Mouse (Mus musculus) limb, embryonic 14.5 days (tissue): ENCODE measurements around the gene Gjb1. TPM values are rescaled to one million over a fixed set of nuclear protein-coding genes. Genes with fewer than 3 reads are reported as not detected.

ENCODE experiments used
- ATAC-seq: fragments of 200-750 bp; cut with Nextera tagmentation; 2 replicates; pipeline ENCODE4 v1.8.0; 2017; ENCODE audit warnings: low read depth, moderate number of reproducible peaks, moderate TSS enrichment; ENCODE audit not compliant: low FRiP score
- DNase-seq: peaks from one replicate; pipeline ENCODE4 v3.0.0-alpha.2; 2015; ENCODE audit warnings: low spot score
- H3K27ac ChIP-seq: fragments of 300-500 bp; sonication (generic); replicated peaks from 2 replicates; pipeline ENCODE4 v1.5.1; 2014; ENCODE audit warnings: low read depth, mild to moderate bottlenecking, low read length, moderate library complexity, mixed read lengths
- H3K27me3 ChIP-seq: fragments of 300-500 bp; sonication (generic); 2 replicates; pipeline ENCODE4 v1.6.1; 2014; ENCODE audit warnings: low read length, mixed read lengths; ENCODE audit not compliant: control insufficient read depth, insufficient read depth
- H3K36me3 ChIP-seq: fragments of 300-500 bp; sonication (generic); 2 replicates; pipeline ENCODE4 v1.6.1; 2014; ENCODE audit warnings: mild to moderate bottlenecking, low read length, moderate library complexity, mixed read lengths; ENCODE audit not compliant: control insufficient read depth, insufficient read depth
- H3K4me1 ChIP-seq: fragments of 300-500 bp; sonication (generic); 2 replicates; pipeline ENCODE4 v1.6.1; 2014; ENCODE audit warnings: antibody characterized with exemption, low read length, mixed read lengths; ENCODE audit not compliant: control insufficient read depth, insufficient read depth
- H3K4me2 ChIP-seq: fragments of 300-500 bp; sonication (generic); replicated peaks from 2 replicates; pipeline ENCODE4 v1.6.1; 2014; ENCODE audit warnings: low read depth, mild to moderate bottlenecking, low read length, moderate library complexity; ENCODE audit not compliant: severe bottlenecking
- H3K4me3 ChIP-seq: fragments of 300-500 bp; sonication (generic); replicated peaks from 2 replicates; pipeline ENCODE4 v1.5.1; 2014; ENCODE audit warnings: low read length
- H3K9ac ChIP-seq: fragments of 300-500 bp; sonication (generic); 2 replicates; pipeline ENCODE4 v1.6.1; 2014; ENCODE audit warnings: mild to moderate bottlenecking, low read depth, low read length, moderate library complexity; ENCODE audit not compliant: severe bottlenecking
- H3K9me3 ChIP-seq: fragments of 300-500 bp; sonication (generic); 2 replicates; pipeline ENCODE4 v1.6.1; 2016; ENCODE audit warnings: low read length; ENCODE audit not compliant: control insufficient read depth
- POLR2A ChIP-seq: fragments of 200-500 bp; IDR thresholded peaks from 2 replicates; pipeline ENCODE4 v1.8.0; 2012; ENCODE audit warnings: inconsistent platforms, mild to moderate bottlenecking, moderate library complexity, borderline replicate concordance; ENCODE audit not compliant: insufficient read depth, insufficient read length; ENCODE audit errors: extremely low read depth
- whole genome bisulfite sequencing: fragments of 180-500 bp; shearing (Covaris S2); extraction: QIAGEN DNeasy Blood & Tissue Kit; methylation state at CpG from one replicate; pipeline ENCODE4 v1.1.7; 2014; 5-methylcytosine and 5-hydroxymethylcytosine counted together
- polyA plus RNA-seq, 2 experiments: library from polyadenylated mRNA; depleted of rRNA in 1 of 2; stranded (reverse) in 1 of 2; unstranded in 1 of 2; fragments of >200 nt; fragmentation: Nextera tagmentation in 1 of 2; extraction: Ambion mirVana in 1 of 2; gene quantifications; 2 replicates each; pipeline versions ENCODE4 v1.2.1 to v1.2.3; 2012 to 2014

Gjb1 gene
- polyA plus RNA-seq, 2 experiments, result 0.19 TPM; not detected in 1

DNA sequence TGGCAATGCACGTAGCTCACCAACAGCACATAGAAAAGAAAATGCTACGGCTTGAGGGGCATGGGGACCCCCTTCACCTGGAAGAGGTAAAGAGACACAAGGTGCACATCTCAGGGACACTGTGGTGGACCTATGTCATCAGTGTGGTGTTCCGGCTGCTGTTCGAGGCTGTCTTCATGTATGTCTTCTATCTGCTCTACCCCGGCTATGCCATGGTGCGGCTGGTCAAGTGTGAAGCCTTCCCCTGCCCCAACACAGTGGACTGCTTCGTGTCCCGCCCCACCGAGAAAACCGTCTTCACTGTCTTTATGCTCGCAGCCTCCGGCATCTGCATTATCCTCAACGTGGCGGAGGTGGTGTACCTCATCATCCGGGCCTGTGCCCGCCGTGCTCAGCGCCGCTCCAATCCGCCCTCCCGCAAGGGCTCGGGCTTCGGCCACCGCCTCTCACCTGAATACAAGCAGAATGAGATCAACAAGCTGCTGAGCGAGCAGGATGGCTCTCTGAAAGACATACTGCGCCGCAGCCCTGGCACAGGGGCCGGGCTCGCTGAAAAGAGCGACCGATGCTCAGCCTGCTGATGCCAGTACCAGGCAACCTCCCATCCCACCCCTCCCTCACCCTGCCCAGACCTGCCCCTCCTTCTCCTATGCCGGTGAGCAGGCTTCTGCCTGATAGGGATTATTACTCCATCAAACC, 8.4 kb downstream of the Gjb1 start:
- no peak for TF ChIP-seq POLR2A
- Histone ChIP-seq H3K4me3 (peak overlapping the region; percentile 19), H3K9ac (no peak overlapping the region), H3K9me3 (no peaks in the 10 kb centered on the region), H3K4me2 (peak overlapping the region; percentile 37), H3K27me3 (peaks cover 21% of the 10 kb centered on the region), H3K36me3 (no peaks in the 10 kb centered on the region), H3K4me1 (no peaks in the 10 kb centered on the region), H3K27ac (no peak overlapping the region)
- DNase-seq (no peak), ATAC-seq (no peak)
- WGBS, result 21% methylated on average over 30 of the region's 32 CpGs

DNA sequence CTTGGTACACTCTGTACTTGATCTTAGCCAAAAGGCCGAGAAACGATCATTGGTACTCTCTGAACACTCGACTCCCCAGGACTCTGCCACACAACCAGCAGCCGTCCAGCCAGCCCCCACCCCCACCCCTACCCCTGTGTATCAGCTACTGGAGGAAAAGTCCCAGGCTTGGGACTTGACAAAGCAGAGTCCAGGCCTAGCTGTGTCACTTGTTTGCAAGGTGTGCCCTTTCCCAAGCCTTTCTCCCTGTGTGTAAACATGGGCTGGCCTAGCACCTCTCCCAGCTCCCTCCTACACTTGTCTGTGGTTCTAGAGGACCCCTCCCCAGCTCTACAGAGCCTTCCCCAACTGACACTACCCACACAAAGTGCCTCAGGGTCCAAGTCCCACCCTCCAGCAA, 10.0 kb downstream of the Gjb1 start:
- H3K4me2 ChIP-seq, result no peak overlapping the region
- no peak overlapping the region for H3K9ac ChIP-seq
- H3K4me1 ChIP-seq, result no peaks in the 10 kb centered on the region
- H3K27me3 ChIP-seq, result peaks cover 21% of the 10 kb centered on the region
- WGBS, result 27% methylated on average over 4 of the region's 4 CpGs
- ATAC-seq (no peak), DNase-seq (no peak)
- H3K27ac ChIP-seq, result no peak overlapping the region
- no peaks in the 10 kb centered on the region for H3K9me3 ChIP-seq
- no peak for TF ChIP-seq POLR2A
- H3K4me3 ChIP-seq, result no peak overlapping the region
- H3K36me3 ChIP-seq, result no peaks in the 10 kb centered on the region

- H3K27me3 ChIP-seq, result peaks cover 12% of the 10 kb centered on the region
- no peak overlapping the region for H3K9ac ChIP-seq
- no peaks in the 10 kb centered on the region for H3K36me3 ChIP-seq
- DNase-seq (no peak), ATAC-seq (no peak)
- no peaks in the 10 kb centered on the region for H3K9me3 ChIP-seq
- H3K4me1 ChIP-seq, result no peaks in the 10 kb centered on the region
- H3K4me3 ChIP-seq, result no peak overlapping the region
- no peak for TF ChIP-seq POLR2A
- WGBS, result 76% methylated on average over 5 of the region's 5 CpGs
- no peak overlapping the region for H3K27ac ChIP-seq
- H3K4me2 ChIP-seq, result no peak overlapping the region
Measured at GRCm38 (mm10) chrX:101388866-101389537, 12.8 kb downstream of the Gjb1 start.

DNA sequence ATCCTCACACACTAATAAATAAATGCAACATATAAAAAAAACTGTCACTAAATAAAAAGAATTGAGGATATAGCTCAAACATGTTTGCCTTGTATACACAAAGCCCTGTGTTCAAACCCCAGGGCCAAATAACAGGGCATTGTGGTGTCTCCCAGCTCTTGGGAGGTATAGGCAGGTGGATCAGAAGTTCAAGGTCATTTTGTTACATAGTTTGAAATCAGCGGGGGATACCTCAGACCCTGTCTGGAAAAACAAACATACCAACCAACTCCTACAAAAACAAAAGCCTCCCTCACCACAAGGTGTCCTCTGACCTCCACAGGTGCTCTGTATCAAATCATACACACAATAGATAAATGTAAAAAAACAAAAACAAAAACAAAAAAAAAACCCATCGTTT, 18.2 kb downstream of the Gjb1 start:
- ATAC-seq (no peak), DNase-seq (no peak)
- Histone ChIP-seq H3K36me3 (no peaks in the 10 kb centered on the region), H3K4me2 (no peak overlapping the region), H3K27me3 (peaks cover 18% of the 10 kb centered on the region), H3K27ac (no peak overlapping the region), H3K9me3 (no peaks in the 10 kb centered on the region), H3K4me1 (no peaks in the 10 kb centered on the region), H3K4me3 (no peak overlapping the region), H3K9ac (no peak overlapping the region)
- 66% methylated on average over 2 of the region's 2 CpGs for whole genome bisulfite sequencing
- TF ChIP-seq POLR2A, result no peak

DNA sequence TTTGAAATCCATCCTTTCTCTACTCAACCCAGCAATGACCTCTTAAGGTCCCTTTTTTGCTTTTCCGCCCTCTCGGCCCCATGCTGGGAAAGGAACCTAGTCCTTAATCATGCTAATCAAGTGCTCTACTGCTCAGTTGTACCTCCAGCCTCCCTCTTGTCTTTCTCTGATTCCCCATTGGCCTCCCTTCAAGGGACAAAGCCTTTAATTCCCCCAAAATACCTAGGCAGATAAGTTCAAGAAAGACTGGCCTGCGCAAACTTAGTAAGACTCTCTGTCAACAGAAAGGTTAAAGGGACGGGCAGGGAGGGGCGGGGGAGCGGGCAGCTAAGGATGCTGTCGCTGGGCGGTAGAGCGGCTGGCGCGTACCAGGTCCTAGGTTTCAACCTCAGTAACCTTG, 20.3 kb downstream of the Gjb1 start:
- H3K27me3 ChIP-seq, result peaks cover 18% of the 10 kb centered on the region
- ATAC-seq (no peak), DNase-seq (no peak)
- H3K27ac ChIP-seq, result no peak overlapping the region
- no peak overlapping the region for H3K9ac ChIP-seq
- H3K9me3 ChIP-seq, result no peaks in the 10 kb centered on the region
- no peak overlapping the region for H3K4me2 ChIP-seq
- H3K36me3 ChIP-seq, result no peaks in the 10 kb centered on the region
- WGBS, result 26% methylated on average over 11 of the region's 11 CpGs
- H3K4me3 ChIP-seq, result no peak overlapping the region
- no peak for TF ChIP-seq POLR2A
- H3K4me1 ChIP-seq, result no peaks in the 10 kb centered on the region
